Comparison of ENCODE assay signal across 11 mouse cellular contexts in the genomic region with DNA sequence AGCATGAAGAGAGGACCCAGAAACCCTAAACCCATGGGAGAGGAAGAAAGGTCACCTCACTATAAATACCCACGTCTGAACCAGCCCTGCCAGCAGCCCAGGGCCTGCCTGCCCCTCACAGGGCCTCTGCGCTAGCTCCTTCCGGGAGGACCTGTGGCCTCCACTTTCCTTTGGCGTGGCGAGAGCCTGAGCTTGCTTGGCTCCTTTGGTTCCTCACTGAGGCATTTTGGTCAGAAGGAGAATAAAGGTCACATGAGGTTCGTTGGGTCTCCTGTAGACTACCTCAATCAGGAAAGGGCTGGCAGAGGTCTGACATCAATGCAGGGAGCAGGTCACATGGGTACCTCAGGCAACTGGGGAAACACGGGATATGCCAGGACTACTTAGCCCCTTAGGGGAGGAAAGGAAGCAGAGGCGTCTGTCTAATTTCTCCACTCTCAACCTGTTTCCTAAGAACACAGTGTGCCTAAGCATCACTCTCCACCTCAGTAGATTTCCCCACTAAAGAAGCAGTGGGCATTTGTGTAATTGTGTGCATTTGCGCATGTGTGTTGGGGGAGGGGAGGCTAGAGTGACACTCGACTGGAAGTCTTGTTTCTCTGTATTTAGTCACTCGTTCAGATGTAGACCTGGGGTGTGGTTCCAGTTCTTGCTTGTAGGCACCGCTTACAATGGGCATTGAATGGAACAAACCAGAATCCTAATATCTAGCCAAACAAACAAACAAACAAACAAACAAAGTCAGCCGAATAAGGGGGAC. TPM values are rescaled to one million over a fixed set of nuclear protein-coding genes. Genes with fewer than 3 reads are reported as not detected.
DNase-seq lines count a peak whose midpoint lies in the region; ATAC-seq and TF ChIP-seq lines count a peak whose summit lies in the region.
"Had no signal": no experiment of that assay in that cellular context is flagged by ENCODE, and none has a peak within 500 bp of the region (broad histone marks: within the 10 kb centered on the region; RNA-seq: fewer than 3 reads in every experiment).

No protein-coding gene starts in this region.

- no peak for TF ChIP-seq EP300 in ES-Bruce4 (IDR thresholded peaks at IDR 0.05; ENCODE audit: insufficient read depth, low read depth, low read length)
- TF ChIP-seq EP300 in heart, adult 2 months (IDR thresholded peaks at IDR 0.05; ENCODE audit: insufficient read depth, low read depth, low read length): peak; percentile 44; the same call in 1 of the 2 replicates

- no peaks in the 10 kb centered on the region for H3K27me3 ChIP-seq in kidney, embryonic 16.5 days (ENCODE audit: insufficient read depth, low read length)
- H3K27me3 ChIP-seq in ES-Bruce4 (ENCODE audit: control insufficient read depth, insufficient read depth, low read length, poor library complexity, severe bottlenecking): no peaks in the 10 kb centered on the region
- no peaks in the 10 kb centered on the region for H3K27me3 ChIP-seq in heart, adult 2 months (ENCODE audit: control insufficient read depth, insufficient read depth, low read length)
- H3K27me3 ChIP-seq in limb, embryonic 12.5 days: no peaks in the 10 kb centered on the region
- H3K27me3 ChIP-seq: forebrain, embryonic 12.5 days had no signal

- intact Hi-C loops in heart, adult 2 months (cut with DNase I): loop anchor here (2.0 kb wide), 1 partner anchor 16 kb away; the partner anchor contains the start of gene Oard1
- intact Hi-C loops in left cerebral cortex, postnatal 10 days (cut with DNase I): loop anchor here (10.0 kb wide), 1 partner anchor 1458 kb away; no protein-coding TSS in a partner anchor

- peaks cover 49% of the 10 kb centered on the region for H3K4me1 ChIP-seq in kidney, embryonic 16.5 days (ENCODE audit: insufficient read depth, low read length)
- peaks cover 9% of the 10 kb centered on the region for H3K4me1 ChIP-seq in ES-Bruce4 (ENCODE audit: control insufficient read depth, insufficient read depth, low read length)
- H3K4me1 ChIP-seq in heart, adult 2 months (ENCODE audit: control insufficient read depth, insufficient read depth, low read length): peaks cover 24% of the 10 kb centered on the region
- H3K4me1 ChIP-seq in limb, embryonic 12.5 days (replicated peaks): peaks cover 33% of the 10 kb centered on the region

- no peaks in the 10 kb centered on the region for H3K9me3 ChIP-seq in kidney, embryonic 16.5 days (ENCODE audit: low read length)
- H3K9me3 ChIP-seq in ES-Bruce4 (replicated peaks; ENCODE audit: control insufficient read depth, insufficient read depth, low read length, poor library complexity, severe bottlenecking): no peaks in the 10 kb centered on the region
- H3K9me3 ChIP-seq in limb, embryonic 12.5 days: no peaks in the 10 kb centered on the region
- H3K9me3 ChIP-seq: forebrain, embryonic 12.5 days had no signal

- no peak overlapping the region for H3K4me3 ChIP-seq in kidney, embryonic 16.5 days (ENCODE audit: low read length)
- H3K4me3 ChIP-seq in ES-Bruce4 (ENCODE audit: low read depth, low read length): no peak overlapping the region
- H3K4me3 ChIP-seq in heart, adult 2 months: no peak overlapping the region; the same call in 1 of the 2 replicates
- no peak overlapping the region for H3K4me3 ChIP-seq in limb, embryonic 12.5 days (replicated peaks)
- H3K4me3 ChIP-seq: forebrain, embryonic 12.5 days had no signal

- no peaks in the 10 kb centered on the region for H3K36me3 ChIP-seq in kidney, embryonic 16.5 days (ENCODE audit: insufficient read depth, low read length)
- no peaks in the 10 kb centered on the region for H3K36me3 ChIP-seq in ES-Bruce4 (ENCODE audit: control insufficient read depth, insufficient read depth, low read length, poor library complexity, severe bottlenecking)
- peaks cover 11% of the 10 kb centered on the region for H3K36me3 ChIP-seq in heart, adult 2 months (ENCODE audit: control insufficient read depth, insufficient read depth, low read length)
- no peaks in the 10 kb centered on the region for H3K36me3 ChIP-seq in limb, embryonic 12.5 days
- H3K36me3 ChIP-seq: forebrain, embryonic 12.5 days had no signal

- no peak overlapping the region for H3K9ac ChIP-seq in kidney, embryonic 16.5 days (replicated peaks; ENCODE audit: low read length)
- peak overlapping the region; percentile 3; the same call in 1 of the 2 replicates for H3K9ac ChIP-seq in ES-Bruce4 (ENCODE audit: low read depth, poor library complexity, severe bottlenecking)
- H3K9ac ChIP-seq in heart, adult 2 months (ENCODE audit: low read depth, low read length): no peak overlapping the region
- H3K9ac ChIP-seq in limb, embryonic 12.5 days (replicated peaks): no peak overlapping the region
- H3K9ac ChIP-seq: forebrain, embryonic 12.5 days had no signal

- no peak for DNase-seq in kidney, adult 9 months
- DNase-seq in heart, adult 2 months: peak in 1 of 2 experiments; percentile 65
- no peak for DNase-seq in layer of hippocampus, postnatal 10 days (ENCODE audit: low spot score in 2 of 2)
- no peak for DNase-seq in ovary, postnatal 10 days (ENCODE audit: low spot score)
- no peak for DNase-seq in left cerebral cortex, postnatal 10 days (ENCODE audit: extremely low spot score in 1 of 2, low spot score in 2 of 2)
- DNase-seq: cerebellum, postnatal 10 days had no signal

- H3K79me2 ChIP-seq in heart, adult 2 months (replicated peaks; ENCODE audit: control insufficient read depth, insufficient read depth, low read length): no peaks in the 10 kb centered on the region; the same call in 1 of the 2 replicates

- no peak overlapping the region for H3K4me2 ChIP-seq in kidney, embryonic 16.5 days (replicated peaks; ENCODE audit: low read depth, low read length)
- no peak overlapping the region for H3K4me2 ChIP-seq in limb, embryonic 12.5 days
- H3K4me2 ChIP-seq: forebrain, embryonic 12.5 days had no signal

- no peak for TF ChIP-seq POLR2A in ES-Bruce4 (IDR thresholded peaks at IDR 0.05; ENCODE audit: insufficient read depth, low read length)
- TF ChIP-seq POLR2A in heart, adult 2 months (IDR thresholded peaks at IDR 0.05; ENCODE audit: insufficient read depth, low read depth, low read length): no peak

- TF ChIP-seq CTCF in ES-Bruce4 (IDR thresholded peaks at IDR 0.05; ENCODE audit: low read depth, low read length): no peak
- TF ChIP-seq CTCF in heart, adult 2 months (IDR thresholded peaks at IDR 0.05): no peak

- peak overlapping the region; percentile 61 for H3K27ac ChIP-seq in kidney, embryonic 16.5 days (ENCODE audit: low read length)
- peak overlapping the region; percentile 45; the same call in 1 of the 2 replicates for H3K27ac ChIP-seq in ES-Bruce4 (ENCODE audit: insufficient read depth, low read length)
- H3K27ac ChIP-seq in heart, adult 2 months: peak overlapping the region; percentile 83
- H3K27ac ChIP-seq in limb, embryonic 12.5 days: peak overlapping the region; percentile 45; the same call in 1 of the 2 replicates
- H3K27ac ChIP-seq: forebrain, embryonic 12.5 days had no signal

- ATAC-seq in kidney, embryonic 16.5 days (ENCODE audit: low FRiP score, low TSS enrichment): peak; percentile 29; the same call in 1 of the 2 replicates
- no peak for ATAC-seq in limb, embryonic 12.5 days (ENCODE audit: insufficient number of reproducible peaks, insufficient read depth, low FRiP score, low TSS enrichment, low read depth)

- WGBS in kidney, embryonic 16.5 days: 39% methylated on average over 13 of the region's 13 CpGs
- WGBS in heart, adult 2 months: 39% methylated on average over 13 of the region's 13 CpGs
- 61% methylated on average over 13 of the region's 13 CpGs for WGBS in limb, embryonic 12.5 days

RNA-seq across cellular contexts. Expression of gene Apobec2, which starts 5.6 kb away (rescaled TPM):
- polyA plus RNA-seq in kidney, embryonic 16.5 days (2015; fragmentation: Nextera tagmentation; extraction: Ambion mirVana): 2.6 and 2.7 TPM in 2 replicates
- 4.7 and 5.8 TPM in 2 replicates for polyA plus RNA-seq in ES-Bruce4 (2011; ENCODE audit: insufficient read depth, insufficient read length, low read depth, missing spikeins)
- 100 to 1,000 TPM; 222 to 256 TPM for total RNA-seq in heart, adult 2 months (2021)
- 150 and 194 TPM in 2 replicates for polyA plus RNA-seq in heart, adult 2 months (2012; rRNA removed)
- 8.1 and 8.2 TPM in 2 replicates for polyA plus RNA-seq in limb, embryonic 12.5 days (2016; fragmentation: Nextera tagmentation; extraction: Ambion mirVana)
- total RNA-seq in layer of hippocampus, postnatal 10 days (2021): under 1 TPM in 1 of 2 experiments, not detected in 1; 0.47 TPM
- total RNA-seq in left cerebral cortex, postnatal 10 days (2021): under 1 TPM; 0.24 TPM
- total RNA-seq: left cerebral cortex, postnatal 36 days had no signal

RNA-seq across cellular contexts. Expression of gene Oard1, which starts 17.4 kb away (rescaled TPM):
- polyA plus RNA-seq in kidney, embryonic 16.5 days (2015; fragmentation: Nextera tagmentation; extraction: Ambion mirVana): 70.2 and 77.9 TPM in 2 replicates
- 76.1 and 87.3 TPM in 2 replicates for polyA plus RNA-seq in ES-Bruce4 (2011; ENCODE audit: insufficient read depth, insufficient read length, low read depth, missing spikeins)
- 10 to 100 TPM; 15.5 to 21.6 TPM for total RNA-seq in heart, adult 2 months (2021)
- polyA plus RNA-seq in heart, adult 2 months (2012; rRNA removed): 8.6 and 20.5 TPM in 2 replicates
- 59.5 and 61.4 TPM in 2 replicates for polyA plus RNA-seq in limb, embryonic 12.5 days (2016; fragmentation: Nextera tagmentation; extraction: Ambion mirVana)
- total RNA-seq in layer of hippocampus, postnatal 10 days (2021): 10 to 100 TPM; 11.9 to 16.2 TPM
- 10 to 100 TPM; 10.7 to 10.9 TPM for total RNA-seq in left cerebral cortex, postnatal 10 days (2021)

RNA-seq across cellular contexts. Expression of gene Nfya, which starts 17.5 kb away (rescaled TPM):
- polyA plus RNA-seq in kidney, embryonic 16.5 days (2015; fragmentation: Nextera tagmentation; extraction: Ambion mirVana): 16.6 and 18.9 TPM in 2 replicates
- 47.2 and 60.1 TPM in 2 replicates for polyA plus RNA-seq in ES-Bruce4 (2011; ENCODE audit: insufficient read depth, insufficient read length, low read depth, missing spikeins)
- 10 to 100 TPM; 14.7 to 21.2 TPM for total RNA-seq in heart, adult 2 months (2021)
- 33.1 and 41.9 TPM in 2 replicates for polyA plus RNA-seq in heart, adult 2 months (2012; rRNA removed)
- polyA plus RNA-seq in limb, embryonic 12.5 days (2016; fragmentation: Nextera tagmentation; extraction: Ambion mirVana): 19.7 and 21.3 TPM in 2 replicates
- total RNA-seq in layer of hippocampus, postnatal 10 days (2021): 10 to 100 TPM; 33.5 to 38.1 TPM
- 10 to 100 TPM; 33.3 to 34.3 TPM for total RNA-seq in left cerebral cortex, postnatal 10 days (2021)

RNA-seq across cellular contexts. Expression of gene Tspo2, which starts 24.2 kb away (rescaled TPM):
- 1.7 and 2.0 TPM in 2 replicates for polyA plus RNA-seq in kidney, embryonic 16.5 days (2015; fragmentation: Nextera tagmentation; extraction: Ambion mirVana)
- polyA plus RNA-seq in ES-Bruce4 (2011; ENCODE audit: insufficient read depth, insufficient read length, low read depth, missing spikeins): 1.5 and 2.6 TPM in 2 replicates
- total RNA-seq in heart, adult 2 months (2021): 1 to 10 TPM in 1 of 2 experiments, not detected in 1; 1.9 TPM
- 0.82 and 5.4 TPM in 2 replicates for polyA plus RNA-seq in heart, adult 2 months (2012; rRNA removed)
- polyA plus RNA-seq in limb, embryonic 12.5 days (2016; fragmentation: Nextera tagmentation; extraction: Ambion mirVana): 2.1 and 3.0 TPM in 2 replicates
- not detected for total RNA-seq in layer of hippocampus, postnatal 10 days (2021)
- total RNA-seq in left cerebral cortex, postnatal 10 days (2021): not detected
- total RNA-seq: left cerebral cortex, postnatal 36 days had no signal

RNA-seq across cellular contexts. Expression of gene Unc5cl, which starts 27.5 kb away (rescaled TPM):
- 8.3 and 8.8 TPM in 2 replicates for polyA plus RNA-seq in kidney, embryonic 16.5 days (2015; fragmentation: Nextera tagmentation; extraction: Ambion mirVana)
- 0.90 and 1.4 TPM in 2 replicates for polyA plus RNA-seq in ES-Bruce4 (2011; ENCODE audit: insufficient read depth, insufficient read length, low read depth, missing spikeins)
- total RNA-seq in heart, adult 2 months (2021): under 1 TPM; 0.23 to 0.27 TPM
- 0.21 TPM in 1 of 2 replicates, not detected in the other for polyA plus RNA-seq in heart, adult 2 months (2012; rRNA removed)
- 0.12 and 0.28 TPM in 2 replicates for polyA plus RNA-seq in limb, embryonic 12.5 days (2016; fragmentation: Nextera tagmentation; extraction: Ambion mirVana)
- 1 to 10 TPM in 1 of 2 experiments, under 1 TPM in 1; 0.98 to 2.0 TPM for total RNA-seq in layer of hippocampus, postnatal 10 days (2021)
- total RNA-seq in left cerebral cortex, postnatal 10 days (2021): under 1 TPM; 0.15 to 0.26 TPM

Comparison
In these comparisons a context has a peak if more than half of its experiments do, and no peak if none do; other contexts are left out.
1. RNA of gene Apobec2, which starts 5.6 kb away (polyA plus RNA-seq): 150 to 194 TPM in heart, adult 2 months; 8.1 to 8.2 TPM in limb, embryonic 12.5 days, 4.7 to 5.8 TPM in ES-Bruce4 and 2.6 to 2.7 TPM in kidney, embryonic 16.5 days; every median in the first group is over 10 times any median in the second.
2. Peak in every context shown above with its lines, with median percentiles within 50 percentile points of each other: H3K27ac ChIP-seq.